Mouse (Mus musculus) liver, embryonic 14.5 days (tissue): ENCODE results near the gene Dohh. TPM values are rescaled to one million over a fixed set of nuclear protein-coding genes. Genes with fewer than 3 reads are reported as not detected.

Experiments used
- ATAC-seq: fragments of 200-750 bp; cut with Nextera tagmentation; 2 replicates; pipeline ENCODE4 v1.8.0; 2017; ENCODE audit warnings: moderate number of reproducible peaks, mild to moderate bottlenecking, moderate library complexity; ENCODE audit not compliant: insufficient read depth
- DNase-seq, 3 experiments: peaks; one replicate each; pipeline ENCODE4 v3.0.0-alpha.2; 2012 to 2013; ENCODE audit warnings: low read depth in 3 of 3, low spot score in 3 of 3
- H3K27ac ChIP-seq: fragments of 300-500 bp; sonication (generic); 2 replicates; pipeline ENCODE4 v1.5.1; 2014; ENCODE audit warnings: moderate library complexity, mild to moderate bottlenecking, control low read depth, inconsistent platforms
- H3K27me3 ChIP-seq: fragments of 300-500 bp; sonication (generic); 2 replicates; pipeline ENCODE4 v1.6.1; 2014; ENCODE audit warnings: mild to moderate bottlenecking, low read length, moderate library complexity; ENCODE audit not compliant: control insufficient read depth, insufficient read depth
- H3K36me3 ChIP-seq: fragments of 300-500 bp; sonication (generic); replicated peaks from 2 replicates; pipeline ENCODE4 v1.6.1; 2014; ENCODE audit warnings: low read depth; ENCODE audit not compliant: control insufficient read depth, insufficient read depth
- H3K4me1 ChIP-seq, 2 experiments: fragments of 200-500 bp in 1 of 2; fragments of 300-500 bp in 1 of 2; sonication (generic) in 1 of 2; replicated peaks; 2 replicates each; pipeline ENCODE4 v1.6.1; 2012 to 2014; ENCODE audit warnings: antibody characterized with exemption in 1 of 2, inconsistent platforms in 1 of 2, low read length in 1 of 2; ENCODE audit not compliant: control insufficient read depth in 2 of 2, insufficient read depth in 2 of 2
- H3K4me2 ChIP-seq: fragments of 300-500 bp; sonication (generic); 2 replicates; pipeline ENCODE4 v1.6.1; 2014; ENCODE audit warnings: low read depth, mild to moderate bottlenecking, control low read depth, moderate library complexity
- H3K4me3 ChIP-seq, 2 experiments: fragments of 200-500 bp in 1 of 2; fragments of 300-500 bp in 1 of 2; sonication (generic) in 1 of 2; 2 replicates each; pipeline ENCODE4 v1.5.1; 2012 to 2014; ENCODE audit warnings: low read depth in 2 of 2, low read length in 2 of 2, mild to moderate bottlenecking in 2 of 2, control low read depth in 1 of 2, inconsistent platforms in 1 of 2, moderate library complexity in 1 of 2; ENCODE audit not compliant: insufficient read depth in 1 of 2
- H3K9ac ChIP-seq: fragments of 300-500 bp; sonication (generic); replicated peaks from 2 replicates; pipeline ENCODE4 v1.6.1; 2014; ENCODE audit warnings: mild to moderate bottlenecking, control low read depth, moderate library complexity
- H3K9me3 ChIP-seq: fragments of 300-500 bp; sonication (generic); 2 replicates; pipeline ENCODE4 v1.6.1; 2016; ENCODE audit warnings: low read length, mixed read lengths; ENCODE audit not compliant: control insufficient read depth
- CTCF ChIP-seq: IDR thresholded peaks from 2 replicates; pipeline ENCODE4 v1.5.1; 2016; ENCODE audit warnings: antibody characterized with exemption, low read depth, control low read depth
- EP300 ChIP-seq: IDR thresholded peaks from 2 replicates; pipeline ENCODE4 v1.6.1; 2016; ENCODE audit warnings: antibody characterized with exemption, low read depth
- WGBS: fragments of 180-500 bp; shearing (Covaris S2); extraction: QIAGEN DNeasy Blood & Tissue Kit; methylation state at CpG from one replicate; pipeline ENCODE4 v1.1.7; 2014; ENCODE audit not compliant: insufficient replicate concordance; 5-methylcytosine and 5-hydroxymethylcytosine counted together
- polyA plus RNA-seq, 2 experiments: library from polyadenylated mRNA; depleted of rRNA in 1 of 2; stranded (reverse) in 1 of 2; unstranded in 1 of 2; fragments of >200 nt; fragmentation: Nextera tagmentation in 1 of 2; extraction: Ambion mirVana in 1 of 2; gene quantifications; 2 replicates each; pipeline versions ENCODE4 v1.2.1 to v1.2.3; 2012 to 2014

Dohh gene
- polyA plus RNA-seq, 2 experiments, result 29.8 to 35.0 TPM

DNA sequence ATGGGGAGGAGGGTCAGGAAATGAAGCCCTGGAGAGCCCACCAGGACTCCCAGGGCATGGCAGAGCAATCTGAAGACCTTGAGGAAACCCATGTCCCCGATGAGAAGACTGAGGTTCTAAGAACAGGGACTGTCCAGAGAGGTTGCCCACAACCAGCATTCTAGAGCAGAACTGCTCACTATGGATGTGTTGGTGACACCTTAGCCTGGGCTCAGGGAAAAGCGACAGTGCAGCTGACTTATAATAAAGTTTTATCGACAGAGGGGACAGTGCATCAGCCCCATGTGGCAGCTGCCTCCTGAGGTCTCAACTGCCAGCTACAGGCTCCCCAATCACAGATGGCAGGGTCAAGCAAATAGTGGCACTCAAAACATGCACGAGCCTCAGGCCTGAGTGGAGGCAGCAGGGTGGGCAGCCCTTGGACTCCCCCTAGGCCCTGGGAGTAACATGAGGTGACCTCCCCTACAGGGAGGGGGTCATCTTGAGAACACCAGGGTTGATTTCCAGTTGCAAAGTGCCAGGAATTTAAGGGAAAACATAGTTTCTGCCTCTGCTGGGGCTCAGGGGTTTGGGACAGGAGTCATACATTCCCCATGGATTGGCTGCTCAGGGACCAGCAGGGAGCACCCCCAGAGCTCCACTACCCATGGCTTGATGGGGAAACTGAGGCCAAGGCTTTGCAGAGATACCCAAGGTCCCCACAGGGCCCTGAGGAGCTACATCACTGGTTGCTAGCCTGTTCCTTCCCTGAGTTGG, 37.0 kb downstream of the Dohh start:
- DNase-seq (no peak), ATAC-seq (no peak)
- 63% methylated on average over 4 of the region's 4 CpGs for WGBS
- TF ChIP-seq CTCF (no peak), EP300 (no peak)
- Histone ChIP-seq H3K9ac (no peak overlapping the region), H3K36me3 (no peaks in the 10 kb centered on the region), H3K4me3 (no peak overlapping the region), H3K4me2 (no peak overlapping the region), H3K9me3 (no peaks in the 10 kb centered on the region), H3K27ac (no peak overlapping the region), H3K27me3 (peaks cover 22% of the 10 kb centered on the region), H3K4me1 (0 out of 4 replicates have a peak, but pooled peaks cover 0 to 5% of the 10 kb centered on the region in 2 experiments)

DNA sequence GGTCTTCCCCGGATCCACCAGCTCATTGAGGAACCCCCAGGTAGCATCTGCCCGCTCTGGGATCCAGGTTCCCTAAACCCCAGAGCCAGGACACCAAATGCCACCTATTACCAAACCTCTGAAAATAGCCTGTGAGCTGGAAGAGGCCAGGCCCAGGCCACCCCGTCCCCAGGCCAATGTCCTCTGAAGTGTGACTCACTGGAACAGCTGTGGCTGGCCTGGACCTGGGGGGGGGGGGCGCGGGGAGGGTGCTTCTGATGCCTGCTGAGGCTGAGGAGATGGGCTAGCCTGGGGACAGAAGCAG, 37.5 kb downstream of the Dohh start:
- H3K36me3 ChIP-seq, result no peaks in the 10 kb centered on the region
- H3K27ac ChIP-seq, result no peak overlapping the region
- no peak overlapping the region for H3K4me2 ChIP-seq
- H3K9ac ChIP-seq, result no peak overlapping the region
- DNase-seq (no peak), ATAC-seq (no peak)
- WGBS, result 50% methylated on average over 5 of the region's 5 CpGs
- TF ChIP-seq CTCF, result no peak
- TF ChIP-seq EP300, result no peak
- no peak overlapping the region for H3K4me3 ChIP-seq
- 0 out of 4 replicates have a peak, but pooled peaks cover 0 to 5% of the 10 kb centered on the region in 2 experiments for H3K4me1 ChIP-seq
- H3K27me3 ChIP-seq, result peaks cover 27% of the 10 kb centered on the region
- no peaks in the 10 kb centered on the region for H3K9me3 ChIP-seq

- Histone ChIP-seq H3K36me3 (no peaks in the 10 kb centered on the region), H3K4me3 (no peak overlapping the region), H3K27me3 (peaks cover 31% of the 10 kb centered on the region), H3K4me2 (no peak overlapping the region), H3K4me1 (0 out of 4 replicates have a peak, but pooled peaks cover 0 to 5% of the 10 kb centered on the region in 2 experiments), H3K27ac (no peak overlapping the region), H3K9ac (no peak overlapping the region), H3K9me3 (no peaks in the 10 kb centered on the region)
- ATAC-seq (no peak), DNase-seq (no peak)
- 61% methylated on average over 6 of the region's 6 CpGs for WGBS
- no peak for TF ChIP-seq EP300
- TF ChIP-seq CTCF, result no peak
Measured at GRCm38 (mm10) chr10:81422191-81422590, 38.0 kb downstream of the Dohh start.

DNA sequence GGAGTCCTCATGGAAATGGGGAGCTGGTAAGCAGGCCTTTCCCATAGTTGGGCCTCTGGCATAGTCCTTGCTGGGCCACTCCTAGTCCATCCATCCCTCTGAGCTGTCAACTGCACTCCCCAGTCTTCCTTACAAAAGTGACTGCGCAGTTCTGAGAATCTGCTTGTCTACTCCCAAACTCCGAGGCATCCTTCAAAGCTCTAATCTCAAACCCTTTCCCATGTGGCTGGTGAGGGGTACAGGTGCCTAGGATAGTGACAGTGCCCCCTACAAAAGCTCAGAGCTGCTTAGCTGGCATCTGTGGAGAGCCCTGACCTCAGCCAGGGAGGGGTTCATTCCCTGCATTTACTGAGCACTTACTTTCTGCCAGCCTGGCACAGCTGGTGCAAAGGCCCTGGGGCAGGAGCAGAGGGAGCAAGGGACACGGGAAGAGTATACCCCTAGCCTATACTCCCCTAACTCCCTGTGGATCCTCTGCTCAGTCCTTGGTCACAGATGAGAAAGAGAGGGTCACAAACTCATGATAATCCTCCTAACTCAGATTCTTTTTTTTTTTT, 38.5 kb downstream of the Dohh start:
- 61% methylated on average over 3 of the region's 3 CpGs for WGBS
- Histone ChIP-seq H3K4me2 (no peak overlapping the region), H3K27me3 (peaks cover 37% of the 10 kb centered on the region), H3K36me3 (no peaks in the 10 kb centered on the region), H3K4me3 (no peak overlapping the region), H3K9me3 (no peaks in the 10 kb centered on the region), H3K9ac (no peak overlapping the region), H3K27ac (no peak overlapping the region), H3K4me1 (0 out of 4 replicates have a peak, but pooled peaks cover 0 to 5% of the 10 kb centered on the region in 2 experiments)
- ATAC-seq (no peak), DNase-seq (no peak)
- no peak for TF ChIP-seq EP300
- TF ChIP-seq CTCF, result no peak

DNA sequence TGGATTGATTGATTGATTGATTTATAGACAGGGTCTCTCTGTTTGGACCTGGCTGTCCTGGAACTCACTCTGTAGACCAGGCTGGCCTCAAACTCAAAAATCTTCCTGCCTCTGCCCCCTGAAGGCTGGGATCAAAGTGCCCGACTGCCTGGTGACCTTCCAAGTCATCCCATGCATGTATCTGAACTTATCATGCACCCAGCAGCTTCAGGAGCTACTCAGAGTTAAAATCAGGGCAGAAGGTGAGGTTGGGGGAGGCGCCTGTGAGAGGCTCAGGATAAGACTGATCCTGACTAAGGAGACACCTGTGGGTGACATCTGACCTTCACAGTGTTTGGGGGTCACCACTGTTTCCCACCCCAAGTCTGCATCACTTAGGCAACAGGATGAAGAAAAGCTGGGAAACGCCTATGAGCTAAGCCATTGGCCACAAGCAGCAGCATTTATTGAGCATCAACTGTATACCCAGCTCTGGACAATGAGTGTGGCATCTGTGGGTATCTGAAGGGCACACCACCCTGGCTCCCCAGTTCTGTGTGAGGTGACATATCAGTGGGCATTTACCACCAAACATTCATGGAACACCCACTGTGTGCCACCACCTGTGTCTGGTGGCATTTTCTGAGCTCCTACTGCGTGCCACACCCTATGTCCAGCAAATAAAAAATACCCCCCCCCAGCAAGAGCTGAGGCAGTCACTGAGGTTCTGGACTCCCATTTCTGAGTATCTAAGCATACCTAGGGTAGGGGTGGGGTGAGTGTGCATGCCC, 39.4 kb downstream of the Dohh start:
- Histone ChIP-seq H3K4me2 (no peak overlapping the region), H3K27ac (no peak overlapping the region), H3K27me3 (peaks cover 46% of the 10 kb centered on the region), H3K4me3 (no peak overlapping the region), H3K4me1 (0 out of 4 replicates have a peak, but pooled peaks cover 0 to 5% of the 10 kb centered on the region in 2 experiments), H3K36me3 (no peaks in the 10 kb centered on the region), H3K9me3 (no peaks in the 10 kb centered on the region), H3K9ac (no peak overlapping the region)
- WGBS, result 41% methylated on average over 4 of the region's 4 CpGs
- TF ChIP-seq EP300 (no peak), CTCF (no peak)
- DNase-seq (no peak), ATAC-seq (no peak)
